Mouse (Mus musculus) heart, adult 9 months (tissue): ENCODE data around the gene Rs1.
"Not testable (repeated sequence)": the region's sequence is repeated elsewhere in the genome, so short reads cannot be mapped to it uniquely, and the experiment has no call there.

Source experiments
- DNase-seq, 2 experiments: peaks; one replicate each; pipeline ENCODE4 v3.0.0; 2022; ENCODE audit warnings: low spot score in 2 of 2

Rs1 gene

DNA sequence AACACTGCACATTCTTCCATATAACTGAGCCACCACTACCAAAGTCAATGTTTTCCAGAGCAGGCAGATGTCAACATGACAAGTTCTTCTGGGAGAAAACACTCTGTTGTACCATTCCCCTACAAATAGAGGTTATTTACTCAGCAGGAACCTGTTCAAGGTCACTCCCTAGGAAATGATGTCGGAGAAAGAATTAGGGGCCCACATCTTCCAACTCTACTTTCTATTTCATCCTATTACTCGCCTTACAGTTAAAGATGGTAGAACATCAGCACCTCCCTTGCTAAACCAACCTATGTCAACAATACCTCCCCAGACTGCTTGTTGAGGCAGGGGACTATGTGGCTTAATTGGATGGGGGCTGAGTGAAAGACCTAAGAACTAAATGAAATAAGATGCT lies at the start of gene Rs1:
Rs1 (plus strand) TSS at position 301 of the 400 bp plus-strand sequence.
- DNase-seq: no peak

DNA sequence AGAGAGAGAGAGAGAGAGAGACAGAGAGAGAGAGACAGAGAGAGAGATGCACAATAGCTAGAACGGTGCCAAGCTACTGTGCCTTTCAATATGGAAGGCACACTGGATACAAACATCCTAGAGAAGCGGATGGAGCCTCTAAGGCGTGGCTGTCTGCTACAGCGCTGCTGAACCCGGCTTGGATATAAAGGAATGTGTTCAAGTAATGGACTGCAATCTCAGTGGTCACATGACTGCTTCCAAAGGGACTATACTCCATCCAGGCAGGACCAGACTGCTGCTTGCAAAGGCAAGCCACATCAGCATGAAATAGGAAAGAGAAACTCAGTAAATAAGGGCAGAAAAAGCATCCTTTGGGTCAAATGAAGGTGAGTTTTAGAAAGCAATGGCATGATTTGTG lies 32.2 kb upstream of the Rs1 start, which contains the start of gene Ppef1:
Ppef1 (minus strand) TSS at position 116 of the 400 bp plus-strand sequence.
- no peak for DNase-seq

DNA sequence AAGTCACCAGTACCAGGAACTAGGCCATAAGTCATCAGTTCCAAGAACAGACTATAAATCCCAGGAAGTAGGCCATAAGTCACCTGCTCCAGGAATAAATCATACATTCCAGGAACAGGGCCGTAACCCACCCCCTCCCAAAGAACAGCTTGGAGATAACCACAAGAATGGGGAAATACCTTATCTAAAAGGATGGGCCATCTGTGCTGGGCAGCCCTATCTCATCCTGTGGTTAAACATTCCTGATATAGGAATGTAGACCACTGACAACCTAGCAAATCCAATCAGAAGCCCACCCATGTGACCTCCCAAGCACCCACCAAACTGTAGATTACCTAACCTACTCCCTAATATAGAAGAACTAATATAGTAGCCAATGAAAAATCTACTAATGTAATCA lies 22.4 kb upstream of the Rs1 start:
- DNase-seq: no peak

DNA sequence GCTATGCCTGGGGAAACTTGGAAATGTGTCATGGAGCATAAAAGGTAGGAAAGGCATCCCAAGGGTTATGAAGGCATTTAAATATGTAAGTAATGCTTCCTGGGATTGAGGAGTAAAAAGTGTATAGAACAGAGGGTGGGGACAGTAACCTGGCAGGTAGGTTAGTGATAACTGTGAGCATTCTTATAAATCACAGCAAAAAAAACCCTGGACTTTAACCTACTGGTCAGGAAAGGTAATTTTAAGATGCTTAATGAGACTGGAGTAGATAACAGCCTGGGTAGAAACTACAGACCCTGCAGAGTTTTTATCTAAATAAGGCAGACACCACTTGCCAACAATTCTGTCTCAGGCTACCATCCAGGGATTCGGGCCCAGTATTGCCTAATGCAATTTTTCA lies 19.2 kb upstream of the Rs1 start:
- DNase-seq: no peak

DNA sequence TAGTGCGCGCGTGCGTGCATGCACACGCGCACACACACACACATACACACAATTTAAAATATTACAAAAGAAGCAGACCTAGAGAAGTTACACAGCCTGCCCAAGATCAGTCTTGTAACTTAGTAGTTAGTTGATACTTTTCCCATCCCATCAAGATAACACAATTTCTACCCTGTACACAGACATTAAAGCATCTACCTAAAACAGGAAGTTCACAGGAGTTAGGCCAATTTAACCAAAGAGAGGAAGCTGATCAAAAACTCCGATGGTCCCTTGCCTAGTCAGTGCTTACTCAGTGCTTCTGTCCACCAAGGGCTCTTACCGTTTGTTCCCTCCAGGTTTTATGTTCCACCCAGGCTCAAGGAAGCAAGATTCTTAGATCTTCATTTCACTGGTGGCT lies 17.0 kb upstream of the Rs1 start:
- no peak for DNase-seq

DNA sequence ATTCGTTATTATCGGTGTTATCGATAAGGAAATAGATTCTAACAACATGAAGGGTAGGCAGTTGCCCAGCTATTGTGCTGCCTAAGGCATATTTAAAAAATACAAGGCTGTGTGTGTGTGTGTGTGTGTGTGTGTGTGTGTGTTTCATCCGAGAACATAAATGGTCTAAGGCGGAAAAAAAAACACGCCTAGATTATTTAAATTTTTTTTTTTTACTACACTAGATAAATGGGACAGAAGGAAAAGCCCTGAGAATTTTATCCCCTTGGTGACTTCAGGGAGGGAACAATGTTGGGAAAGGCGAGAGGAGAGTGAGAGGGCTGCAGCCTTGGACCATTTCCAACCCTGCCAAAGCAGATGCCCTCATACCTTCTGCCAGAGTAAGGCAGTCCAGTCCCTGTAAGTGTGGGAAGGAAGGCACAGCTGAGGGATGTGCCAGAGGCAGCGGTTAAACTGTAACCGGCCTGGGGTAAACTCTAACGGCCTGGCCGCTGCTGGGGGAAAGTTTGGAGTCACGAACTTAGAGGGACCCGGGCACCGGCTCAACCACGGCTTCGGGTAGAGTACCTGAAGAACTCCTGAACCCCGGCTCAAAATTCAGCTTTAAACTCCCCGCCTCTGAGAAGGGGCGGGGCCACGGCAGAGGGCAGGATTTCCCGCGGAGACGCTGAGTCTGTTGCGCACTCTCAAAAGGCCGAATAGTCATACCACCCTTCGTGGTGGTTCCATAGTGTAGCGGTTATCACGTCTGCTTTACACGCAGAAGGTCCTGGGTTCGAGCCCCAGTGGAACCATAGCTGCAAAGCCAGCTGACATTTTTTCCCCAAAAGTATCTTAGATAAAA lies 2.2 kb upstream of the Rs1 start:
- peak; percentile 76 to 88 for DNase-seq

DNA sequence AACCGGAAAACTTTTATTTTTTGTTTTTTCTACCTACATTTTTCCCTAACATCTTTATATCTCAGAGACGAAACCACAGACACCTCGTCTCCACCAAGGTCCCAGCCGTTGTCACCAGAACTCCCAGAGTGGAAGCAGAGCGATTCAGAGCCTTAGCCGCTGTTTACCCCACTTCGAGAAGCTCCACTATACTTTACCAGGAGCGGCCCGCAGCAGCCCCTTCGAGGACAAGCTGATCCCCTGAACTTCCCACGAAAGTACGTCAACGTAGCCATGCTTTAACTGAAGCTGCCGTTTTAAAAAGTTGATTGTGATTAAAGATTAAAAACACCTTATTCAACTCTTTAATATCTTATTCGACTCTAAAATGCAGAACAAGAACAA lies 1.6 kb upstream of the Rs1 start:
- DNase-seq: peak in 1 of 2 experiments; percentile 17

DNA sequence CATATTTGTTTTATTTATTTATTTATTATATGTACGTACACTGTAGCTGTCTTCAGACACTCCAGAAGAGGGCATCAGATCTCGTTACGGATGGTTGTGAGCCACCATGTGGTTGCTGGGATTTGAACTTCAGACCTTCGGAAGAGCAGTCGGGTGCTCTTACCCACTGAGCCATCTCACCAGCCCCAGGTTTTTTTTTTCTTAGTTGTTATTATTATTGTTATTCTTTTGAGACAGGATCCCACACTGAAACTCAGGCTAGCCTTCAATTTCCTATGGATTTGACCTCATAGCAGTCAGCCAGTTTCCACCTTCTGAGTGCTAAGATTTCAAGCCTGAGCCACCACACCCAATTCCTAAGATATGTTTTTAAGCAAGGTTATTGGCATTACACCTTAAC lies 1.8 kb downstream of the Rs1 start:
- DNase-seq: not testable (repeated sequence)

DNA sequence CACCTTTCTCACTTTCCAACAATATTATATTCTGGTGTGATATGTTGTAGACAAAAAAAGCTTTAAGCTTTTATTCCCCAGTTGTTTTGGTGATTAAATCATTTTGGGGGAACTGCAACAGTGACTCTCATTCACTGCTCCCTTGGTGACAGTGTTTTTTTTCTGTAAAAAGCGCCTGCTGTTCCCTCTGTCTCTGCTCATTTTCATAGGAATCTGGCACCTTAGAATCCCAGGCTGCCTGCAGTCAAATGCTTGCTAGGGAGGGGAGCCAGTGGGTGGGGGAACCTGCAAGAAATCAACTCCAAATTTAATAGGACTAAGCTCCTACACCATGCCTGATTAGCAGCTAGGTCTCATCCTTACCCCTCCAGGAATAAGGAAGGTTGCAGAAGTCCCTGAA lies 5.2 kb downstream of the Rs1 start:
- DNase-seq: no peak

DNA sequence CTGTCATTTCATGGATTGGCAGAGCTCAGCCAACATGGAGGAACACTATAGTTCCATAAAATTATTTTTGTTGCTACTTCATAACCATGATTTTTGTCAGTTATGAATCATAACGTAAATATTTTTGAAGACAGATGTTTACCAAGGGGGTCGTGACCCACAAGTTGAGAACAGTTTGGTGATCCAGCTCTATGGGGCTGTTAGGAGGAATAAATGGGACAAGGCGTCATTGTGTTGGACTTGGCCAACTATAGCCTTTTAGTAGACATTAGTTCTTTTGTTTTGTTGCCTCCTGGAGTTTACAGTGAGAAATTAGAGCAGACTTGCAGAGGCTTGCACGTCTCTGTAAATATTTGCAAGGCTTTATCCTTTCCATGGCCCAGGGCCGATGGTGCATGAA lies 14.5 kb downstream of the Rs1 start:
- no peak for DNase-seq

DNA sequence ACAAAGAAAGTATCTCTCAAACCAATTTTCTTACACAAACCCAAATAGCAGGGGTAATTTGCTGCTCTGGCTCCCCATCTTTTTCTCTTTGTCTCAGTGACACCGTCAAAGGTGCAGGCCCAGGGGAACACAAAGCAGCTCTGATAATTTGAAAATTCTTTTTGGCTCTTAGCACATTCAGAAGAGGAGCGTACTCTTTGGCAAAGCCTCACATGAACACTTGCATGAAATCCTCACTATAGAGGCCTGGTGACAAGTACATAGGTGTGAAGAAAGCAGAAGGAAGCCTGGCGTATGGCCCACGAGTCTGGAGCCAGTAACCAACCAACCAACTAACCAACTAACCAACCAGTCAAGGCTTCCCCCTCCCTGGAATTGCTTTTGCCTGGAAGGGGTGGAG lies 27.1 kb downstream of the Rs1 start:
- DNase-seq: no peak

DNA sequence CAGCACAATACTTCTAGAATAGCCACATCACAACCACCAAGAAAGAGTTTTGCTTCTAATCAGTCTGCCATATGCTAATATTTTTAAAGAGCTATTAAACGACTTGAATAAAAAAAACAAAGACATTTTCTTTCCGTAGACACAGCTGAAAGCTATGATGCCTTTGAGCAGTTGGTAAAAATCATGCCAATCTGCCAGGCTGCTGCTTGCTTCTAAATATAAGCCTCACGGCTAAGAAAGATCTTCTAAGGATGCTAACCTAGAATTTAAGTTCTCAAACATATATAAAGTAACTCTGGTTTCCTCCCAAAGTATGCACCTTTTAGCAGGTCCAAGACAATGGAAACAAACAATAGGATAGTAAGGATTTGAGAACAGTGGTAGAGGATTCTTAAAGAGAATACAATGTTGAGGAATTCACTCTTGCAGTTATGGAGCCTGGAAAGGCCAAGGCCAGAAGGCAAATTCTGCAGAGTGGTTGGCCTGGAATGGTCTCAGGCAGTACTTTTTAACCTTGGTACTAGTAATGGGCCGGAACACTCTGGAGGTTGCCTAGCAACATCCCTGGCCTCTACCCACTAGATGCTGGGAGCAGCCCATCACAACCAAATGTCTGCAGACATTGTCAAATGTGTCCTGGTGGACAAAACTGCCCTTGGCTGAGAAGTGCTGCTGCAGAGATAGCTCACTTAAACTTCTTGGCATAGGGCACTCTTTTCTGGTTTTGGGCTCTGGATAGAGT lies 36.8 kb downstream of the Rs1 start:
- no peak for DNase-seq

DNA sequence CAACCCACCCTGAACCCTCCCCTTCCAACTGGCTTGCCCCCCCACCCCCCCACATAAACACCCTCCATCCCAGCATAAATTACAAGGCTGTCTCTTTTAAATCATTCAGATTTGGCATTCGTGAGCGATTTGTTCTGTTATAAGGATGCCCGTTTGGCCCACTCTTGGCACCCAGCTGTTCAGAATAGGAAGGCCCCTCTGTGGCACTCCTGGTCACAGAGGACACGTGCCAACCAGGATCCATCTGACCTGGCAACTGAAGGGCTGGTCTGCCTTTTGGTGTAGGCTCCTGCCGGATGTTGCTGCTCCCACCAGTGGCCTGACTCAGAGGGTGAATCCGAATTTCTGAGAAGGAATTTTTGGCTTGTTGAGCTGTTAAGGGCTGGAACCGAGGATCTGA lies 40.4 kb downstream of the Rs1 start:
- DNase-seq: no peak
